Mouse (Mus musculus) bone marrow, adult 2 months (tissue): ENCODE results near the gene Frmpd2. TPM values are rescaled to one million over a fixed set of nuclear protein-coding genes. Genes with fewer than 3 reads are reported as not detected.

ENCODE experiments used
- H3K27ac ChIP-seq: fragments of 200-500 bp; 2 replicates; pipeline ENCODE4 v1.5.1; 2012; ENCODE audit warnings: low read depth, mild to moderate bottlenecking, control low read depth, inconsistent platforms, low read length; ENCODE audit not compliant: control insufficient read depth, poor library complexity, insufficient read depth
- H3K4me1 ChIP-seq: fragments of 200-500 bp; 2 replicates; pipeline ENCODE4 v1.6.1; 2011; ENCODE audit warnings: low read length; ENCODE audit not compliant: control insufficient read depth, insufficient read depth
- H3K4me3 ChIP-seq: fragments of 200-500 bp; replicated peaks from 2 replicates; pipeline ENCODE3; 2011; ENCODE audit warnings: mild to moderate bottlenecking, low read depth, low read length, control low read depth; ENCODE audit not compliant: control insufficient read depth
- CTCF ChIP-seq: fragments of 200-500 bp; IDR thresholded peaks from 2 replicates; pipeline ENCODE4 v1.5.1; 2011; ENCODE audit warnings: low read length, control low read depth; ENCODE audit not compliant: control insufficient read depth, insufficient read depth
- POLR2A ChIP-seq: fragments of 200-500 bp; IDR thresholded peaks from 2 replicates; pipeline ENCODE4 v1.6.1; 2011; ENCODE audit warnings: low read depth, mild to moderate bottlenecking, control low read depth, low read length, borderline replicate concordance; ENCODE audit not compliant: control insufficient read depth
- WGBS: fragments of 180-500 bp; shearing (Covaris S2); methylation state at CpG from one replicate; pipeline ENCODE4 v1.1.7; 2018; 5-methylcytosine and 5-hydroxymethylcytosine counted together
- polyA plus RNA-seq: library from polyadenylated mRNA; stranded (reverse); fragments of >200 nt; gene quantifications from 2 replicates; pipeline ENCODE4 v1.2.4, GENCODE M21; 2011; ENCODE audit warnings: low replicate concordance; ENCODE audit not compliant: missing spikeins, insufficient read depth, insufficient read length

Gene Frmpd2
- polyA plus RNA-seq, 1 experiment, result not detected

- 82% methylated on average over 8 of the region's 8 CpGs for WGBS
- Histone ChIP-seq H3K27ac (no peak overlapping the region), H3K4me1 (no peaks in the 10 kb centered on the region), H3K4me3 (no peak overlapping the region)
- TF ChIP-seq POLR2A, result no peak
- TF ChIP-seq CTCF, result no peak
Observed at GRCm38 (mm10) chr14:33545565-33546143, 74.2 kb downstream of the Frmpd2 start.

GRCm38 (mm10) chr14:33548650-33549049, 77.2 kb downstream of the Frmpd2 start:
- TF ChIP-seq POLR2A (no peak), CTCF (no peak)
- H3K27ac ChIP-seq, result no peak overlapping the region

GRCm38 (mm10) chr14:33549856-33550255, 78.4 kb downstream of the Frmpd2 start:
- WGBS, result 62% methylated on average over 6 of the region's 6 CpGs
- H3K27ac ChIP-seq, result no peak overlapping the region
- H3K4me3 ChIP-seq, result no peak overlapping the region
- no peaks in the 10 kb centered on the region for H3K4me1 ChIP-seq
- TF ChIP-seq POLR2A (no peak), CTCF (no peak)

More at GRCm38 (mm10) chr14:33548650-33549049, 77.2 kb downstream of the Frmpd2 start:
- Histone ChIP-seq H3K4me1 (no peaks in the 10 kb centered on the region), H3K4me3 (no peak overlapping the region)
- 45% methylated on average over 3 of the region's 3 CpGs for whole genome bisulfite sequencing

GRCm38 (mm10) chr14:33570737-33571136, 99.2 kb downstream of the Frmpd2 start:
- TF ChIP-seq POLR2A, result no peak
- 68% methylated on average over 6 of the region's 6 CpGs for WGBS
- no peaks in the 10 kb centered on the region for H3K4me1 ChIP-seq
- no peak overlapping the region for H3K4me3 ChIP-seq
- no peak overlapping the region for H3K27ac ChIP-seq

- Histone ChIP-seq H3K27ac (no peak overlapping the region), H3K4me3 (no peak overlapping the region), H3K4me1 (no peaks in the 10 kb centered on the region)
- TF ChIP-seq CTCF, result no peak
- TF ChIP-seq POLR2A, result no peak
- WGBS, result 71% methylated on average over 3 of the region's 3 CpGs
Observed at GRCm38 (mm10) chr14:33573643-33574042, 102.1 kb downstream of the Frmpd2 start.

GRCm38 (mm10) chr14:33579771-33580484, 108.4 kb downstream of the Frmpd2 start:
- Histone ChIP-seq H3K27ac (no peak overlapping the region), H3K4me3 (no peak overlapping the region), H3K4me1 (no peaks in the 10 kb centered on the region)
- 73% methylated on average over 7 of the region's 7 CpGs for whole genome bisulfite sequencing
- TF ChIP-seq POLR2A (no peak), CTCF (no peak)

- Histone ChIP-seq H3K27ac (no peak within 1 kb of the TSS), H3K4me3 (no peak within 1 kb of the TSS)
- WGBS, result 58% methylated on average over 14 of the region's 14 CpGs
Observed at GRCm38 (mm10) chr14:33588951-33589350, 117.5 kb downstream of the Frmpd2 start, which contains the start of gene Ptpn20. Gene Ptpn20 (plus strand): TSS chr14:33589207.

GRCm38 (mm10) chr14:33598376-33599130, 127.1 kb downstream of the Frmpd2 start:
- TF ChIP-seq POLR2A (no peak), CTCF (no peak)
- H3K4me3 ChIP-seq, result no peak overlapping the region
- H3K4me1 ChIP-seq, result no peaks in the 10 kb centered on the region
- no peak overlapping the region for H3K27ac ChIP-seq
- WGBS, result 86% methylated on average over 9 of the region's 9 CpGs

More at GRCm38 (mm10) chr14:33588951-33589350, 117.5 kb downstream of the Frmpd2 start, which contains the start of gene Ptpn20:
- TF ChIP-seq CTCF (0 out of 2 replicates have a peak, but pooled peaks have one; percentile 9), POLR2A (no peak)
- no peaks in the 10 kb centered on the region for H3K4me1 ChIP-seq
